In the genomic region with DNA sequence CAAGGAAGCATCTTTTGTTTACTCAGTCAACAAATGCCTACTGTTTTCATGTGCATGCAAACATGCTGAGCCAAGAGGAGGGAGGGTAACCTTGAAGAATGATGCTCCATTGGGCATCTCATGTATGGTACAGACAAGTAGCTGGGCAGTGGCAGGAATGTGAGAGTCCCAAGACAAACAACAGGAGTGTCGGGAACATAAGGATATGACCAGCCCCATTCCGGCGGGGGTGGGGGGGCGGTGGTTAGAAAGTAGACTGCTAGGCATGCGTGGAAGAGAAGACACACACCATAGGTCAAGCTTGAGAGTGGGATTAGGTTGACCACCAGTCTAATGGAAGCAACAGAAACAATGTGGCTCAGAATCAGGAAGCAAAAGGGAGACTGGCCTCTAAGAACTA, we compare ENCODE assay signal across 17 mouse cellular contexts.
DNase-seq lines count a peak whose midpoint lies in the region.
"Had no signal": no experiment of that assay in that cellular context is flagged by ENCODE, and none has a peak within 500 bp of the region (broad histone marks: within the 10 kb centered on the region; RNA-seq: fewer than 3 reads in every experiment).

No protein-coding gene starts in this region.

- H3K4me1 ChIP-seq in heart, embryonic 10.5 days = no peaks in the 10 kb centered on the region

- peak; percentile 16 for DNase-seq in cerebellum, adult 9-11 months
- DNase-seq in cerebellum, postnatal 14 days = no peak
- DNase-seq in heart, adult 11 months = peak; percentile 52
- no peak for DNase-seq in heart, embryonic 10.5 days (ENCODE audit: low spot score)
- DNase-seq: adrenal gland, adult 2 months; adrenal gland, adult 8-10 months; adrenal gland, postnatal 10 days; adrenal gland, postnatal 14 days; adrenal gland, postnatal 25 days; adrenal gland, postnatal 36 days; B cell, adult 2 months; cerebellum, adult 11 months; cerebellum, adult 11-12 months; cerebellum, adult 18-20 months had no signal

- no peak overlapping the region for H3K27ac ChIP-seq in heart, embryonic 10.5 days

- H3K27me3 ChIP-seq in heart, embryonic 10.5 days (ENCODE audit: insufficient read depth, poor library complexity, severe bottlenecking) = no peaks in the 10 kb centered on the region
- H3K27me3 ChIP-seq: CH12.LX, Patski had no signal

- no peaks in the 10 kb centered on the region for H3K36me3 ChIP-seq in heart, embryonic 10.5 days
- H3K36me3 ChIP-seq: G1E had no signal

- 86% methylated on average over 5 of the region's 5 CpGs for WGBS in heart, embryonic 10.5 days

- H3K9me3 ChIP-seq in heart, embryonic 10.5 days = no peaks in the 10 kb centered on the region
- H3K9me3 ChIP-seq: G1E had no signal

- no peak overlapping the region for H3K4me3 ChIP-seq in heart, embryonic 10.5 days

Comparison
In these comparisons a context has a peak if more than half of its experiments do, and no peak if none do; other contexts are left out.
1. DNase-seq: peak in cerebellum, adult 9-11 months (single experiment) and heart, adult 11 months (single experiment); none in cerebellum, postnatal 14 days (0 of 2) and heart, embryonic 10.5 days (single experiment).